Mouse (Mus musculus) Patski (cell line): Measurements from ENCODE around the gene Lhfp. TPM values are rescaled to one million over a fixed set of nuclear protein-coding genes. Genes with fewer than 3 reads are reported as not detected.

ENCODE experiments used
- ATAC-seq: fragments of 100-300 bp; one replicate; pipeline ENCODE4 v1.8.0; 2021
- CTCF ChIA-PET: fragments of 350-600 bp; sonication (Branson Sonifier 250); formaldehyde crosslinking; loops from one replicate; lab custom pipeline; 2022; ENCODE audit warnings: inconsistent platforms; lab: Charles Lee
- POLR2A ChIA-PET: fragments of 350-600 bp; sonication (Branson Sonifier 250); formaldehyde crosslinking; loops from one replicate; lab custom pipeline; 2022; ENCODE audit warnings: antibody characterized with exemption, inconsistent platforms; lab: Charles Lee
- DNase-seq: peaks from one replicate; pipeline ENCODE4 v3.0.0-alpha.2; 2011; ENCODE audit warnings: low read depth, low spot score
- H3K27me3 ChIP-seq: fragments of 371-371 bp; one replicate; pipeline ENCODE4 v1.5.1; 2021
- CTCF ChIP-seq: fragments of 100-300 bp; IDR thresholded peaks from one replicate; pipeline ENCODE4 v1.5.1; 2021
- in situ Hi-C: fragments of 300-500 bp; cut with MboI; formaldehyde crosslinking; loops from 3 replicates; pipeline ENCODE4 v1.11.1; 2018; ENCODE audit warnings: low pct_unique_long_range_greater_than_20kb, mixed read lengths
- polyA plus RNA-seq: library from polyadenylated mRNA; unstranded; gene quantifications from one replicate; pipeline ENCODE4 v1.2.3, GENCODE M21; 2021

Gene Lhfp
- polyA plus RNA-seq, 1 experiment from 2014 or later: 589 TPM

DNA sequence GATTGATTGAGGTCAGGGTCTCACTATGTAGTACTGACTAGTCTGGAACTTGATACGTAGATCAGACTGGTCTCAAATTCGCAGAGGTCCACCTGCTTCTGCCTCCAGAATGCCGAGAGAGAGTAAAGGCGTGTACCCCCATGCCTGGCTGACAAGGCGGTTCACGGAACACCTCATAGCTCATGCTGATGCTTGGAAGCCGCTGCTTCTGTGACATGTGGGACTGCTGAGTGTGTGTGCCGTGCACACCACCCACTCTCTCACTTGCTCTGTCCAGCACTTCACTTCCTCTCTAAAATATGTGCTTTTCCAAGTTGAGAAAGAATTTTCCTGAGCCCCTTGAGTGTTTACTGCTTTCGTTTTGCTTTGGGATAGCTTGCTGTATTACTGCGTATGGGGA, 15.1 kb downstream of the Lhfp start:
- TF ChIP-seq CTCF: no peak
- in situ Hi-C loops: no loop called here
- no peaks in the 10 kb centered on the region for H3K27me3 ChIP-seq
- ChIA-PET POLR2A (no interaction called here), CTCF (interaction anchor here (1.2 to 1.6 kb wide), 2 partner anchors 14 to 22 kb away, joined by 3 to 4 read pairs; no protein-coding TSS in a partner anchor)
- no peak for DNase-seq
- ATAC-seq: no peak

DNA sequence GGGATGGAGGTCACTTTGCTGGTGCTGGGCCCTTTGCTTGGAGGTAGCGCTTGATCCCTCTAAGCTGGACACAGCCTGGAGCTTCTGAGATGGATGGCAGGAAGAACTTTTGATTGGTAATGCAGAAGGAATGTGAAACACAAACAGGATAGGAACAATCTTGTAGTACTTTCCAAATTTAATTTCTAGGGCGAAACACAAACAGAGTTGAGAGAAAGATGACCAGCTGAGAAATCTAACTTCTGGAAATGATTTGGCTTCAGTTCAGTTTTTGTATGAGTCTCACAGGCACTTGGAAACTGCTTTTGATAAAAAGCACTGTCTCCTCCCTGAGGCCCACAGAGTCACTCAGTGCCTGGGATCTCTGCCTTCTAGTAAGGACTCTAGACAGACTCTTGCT, 18.6 kb downstream of the Lhfp start:
- TF ChIP-seq CTCF: no peak
- peak; percentile 68 for DNase-seq
- no peaks in the 10 kb centered on the region for H3K27me3 ChIP-seq
- ChIA-PET POLR2A (interaction anchor here (1.2 to 2.0 kb wide), 2 partner anchors 17 to 42 kb away, joined by 3 to 7 read pairs; no protein-coding TSS in a partner anchor), CTCF (interaction anchor here (0.7 to 2.8 kb wide), 10 partner anchors 9 to 189 kb away, joined by 3 to 11 read pairs (median 8); partner anchors contain the start of gene Lhfp)
- ATAC-seq: peak; percentile 54
- in situ Hi-C loops: no loop called here

DNA sequence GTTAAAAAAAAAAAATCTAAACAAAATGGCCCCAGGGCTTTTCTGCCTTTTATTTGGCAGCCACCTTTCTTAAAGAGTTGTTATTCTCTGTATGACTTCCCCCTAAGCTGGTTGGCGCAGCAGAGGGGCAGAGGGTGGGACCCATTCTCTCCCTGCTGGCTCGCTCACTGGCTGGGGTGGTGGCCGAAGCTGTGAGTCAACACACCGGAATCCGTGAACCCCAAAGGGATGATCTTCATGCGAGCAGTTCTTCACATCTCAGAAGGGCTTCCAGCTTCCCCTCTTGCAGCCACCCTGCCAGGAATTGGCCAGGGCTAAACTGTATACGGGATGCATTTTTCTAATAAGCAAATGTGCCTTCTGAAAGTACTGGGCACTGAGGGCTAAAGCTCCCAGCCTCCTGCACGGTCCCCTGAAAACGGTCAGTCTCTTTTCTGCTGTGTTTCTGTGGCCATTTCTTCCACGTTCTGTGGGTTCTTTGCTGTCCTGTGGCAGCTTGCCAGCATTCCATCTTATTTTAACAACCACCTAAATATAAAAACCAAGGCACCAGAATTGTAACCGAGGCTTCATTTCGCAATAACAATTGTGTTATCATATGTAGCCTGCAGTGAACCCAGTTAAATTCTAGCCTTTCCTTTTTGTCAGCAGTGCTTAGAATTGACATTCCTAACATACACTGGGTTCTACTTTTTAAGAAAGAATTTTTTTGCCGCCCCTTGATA, 22.3 kb downstream of the Lhfp start:
- H3K27me3 ChIP-seq: no peaks in the 10 kb centered on the region
- peak; percentile 90 for DNase-seq
- in situ Hi-C loops: no loop called here
- ChIA-PET CTCF (interaction anchor here (0.7 to 2.6 kb wide), 8 partner anchors 12 to 61 kb away, joined by 3 to 18 read pairs (median 4); no protein-coding TSS in a partner anchor), POLR2A (interaction anchor here (0.7 to 1.6 kb wide), 5 partner anchors 15 to 46 kb away, joined by 3 to 7 read pairs (median 4); partner anchors contain the start of gene Lhfp)
- ATAC-seq: peak; percentile 85
- no peak for TF ChIP-seq CTCF

DNA sequence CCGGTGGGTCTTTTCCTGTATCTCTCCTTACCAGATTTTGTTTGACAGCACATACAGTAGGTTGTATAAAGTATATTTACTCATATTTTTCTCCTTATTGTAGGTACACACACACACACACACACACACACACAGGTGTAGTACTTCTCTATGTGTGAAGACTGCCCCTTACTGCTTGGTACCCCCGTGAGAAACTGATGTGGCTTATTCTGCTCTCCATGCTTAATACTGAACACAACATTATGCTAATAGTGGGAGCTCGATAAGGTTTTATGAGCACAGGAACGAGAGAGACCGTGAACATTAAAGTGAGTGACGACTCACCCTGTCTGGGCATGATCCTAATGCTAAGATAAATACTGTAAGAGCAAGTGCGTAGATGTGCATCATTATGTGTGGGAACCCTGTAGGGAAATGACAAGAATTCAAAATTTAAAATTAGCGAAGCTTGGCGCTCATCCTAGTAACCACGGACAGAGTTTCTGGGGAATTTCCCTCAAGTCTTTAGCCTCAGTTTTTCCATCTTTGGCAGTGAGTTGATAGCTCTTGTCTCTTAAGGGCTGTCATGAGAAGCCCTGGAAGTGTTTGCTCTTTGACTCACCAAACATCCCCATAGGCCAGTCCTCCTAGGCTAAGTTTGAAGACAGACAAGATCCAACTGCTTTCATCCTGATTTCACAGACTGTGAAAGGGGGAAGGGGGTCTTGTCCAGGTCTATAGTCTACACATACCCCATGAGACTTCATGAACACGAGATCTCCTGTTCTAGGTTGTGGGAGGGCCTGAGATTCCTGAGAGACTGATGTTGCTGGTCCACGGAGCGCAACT, 24.2 kb downstream of the Lhfp start:
- peak; percentile 68 for DNase-seq
- CTCF ChIA-PET: interaction anchor here (1.3 to 2.1 kb wide), 10 partner anchors 10 to 146 kb away, joined by 3 to 8 read pairs (median 5); partner anchors contain the start of gene Lhfp
- H3K27me3 ChIP-seq: no peaks in the 10 kb centered on the region
- TF ChIP-seq CTCF: no peak
- in situ Hi-C loops: no loop called here
- POLR2A ChIA-PET: interaction anchor here (1.5 to 2.6 kb wide), 3 partner anchors 10 to 37 kb away, joined by 7 to 13 read pairs (median 10); no protein-coding TSS in a partner anchor
- no peak for ATAC-seq

DNA sequence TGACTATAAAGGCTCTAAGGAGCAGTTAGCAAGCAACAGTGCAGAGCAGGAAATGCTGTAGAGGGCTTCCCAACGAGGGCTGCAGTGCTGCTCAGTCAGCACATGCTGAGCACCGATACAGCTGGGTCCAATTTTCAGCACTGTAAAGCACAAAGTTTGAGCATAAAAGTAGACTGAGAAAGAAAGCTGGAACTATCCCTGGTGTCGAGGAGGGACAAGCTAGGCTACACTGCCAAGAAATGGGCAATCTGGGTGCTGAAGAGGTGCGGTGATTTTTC, 24.7 kb downstream of the Lhfp start:
- CTCF ChIA-PET: interaction anchor here (0.7 to 2.1 kb wide), 13 partner anchors 10 to 145 kb away, joined by 3 to 8 read pairs (median 4); partner anchors contain the start of gene Lhfp
- ATAC-seq: no peak
- POLR2A ChIA-PET: interaction anchor here (0.6 to 2.6 kb wide), 5 partner anchors 8 to 1046 kb away, joined by 3 to 10 read pairs (median 7); no protein-coding TSS in a partner anchor
- in situ Hi-C loops: no loop called here
- no peaks in the 10 kb centered on the region for H3K27me3 ChIP-seq
- no peak for DNase-seq
- TF ChIP-seq CTCF: no peak

DNA sequence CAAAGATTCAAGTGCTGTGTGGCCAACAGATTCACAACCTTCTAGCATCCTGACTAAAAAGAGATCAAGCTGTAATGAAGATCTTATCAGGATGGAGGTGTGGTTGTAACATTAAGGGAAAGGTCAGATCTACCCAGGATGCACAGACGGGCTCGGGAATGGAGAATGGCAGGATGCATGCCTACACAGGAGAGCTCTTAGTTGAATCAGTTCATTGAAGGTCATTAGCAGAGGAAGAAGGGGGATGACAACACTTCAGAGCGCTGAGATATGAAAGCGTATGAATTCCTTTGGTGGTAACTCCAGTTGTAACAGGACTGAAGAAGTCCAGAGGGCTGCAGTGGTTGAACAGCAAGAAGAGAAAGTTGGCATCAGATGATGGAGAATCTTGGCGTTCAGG, 27.1 kb downstream of the Lhfp start:
- TF ChIP-seq CTCF: no peak
- H3K27me3 ChIP-seq: no peaks in the 10 kb centered on the region
- in situ Hi-C loops: no loop called here
- ATAC-seq: no peak
- POLR2A ChIA-PET: interaction anchor here (0.6 to 1.1 kb wide), 2 partner anchors 10 to 55 kb away, joined by 3 read pairs; no protein-coding TSS in a partner anchor
- no peak for DNase-seq
- CTCF ChIA-PET: interaction anchor here (1.3 to 3.1 kb wide), 6 partner anchors 8 to 253 kb away, joined by 3 to 10 read pairs (median 6); no protein-coding TSS in a partner anchor

DNA sequence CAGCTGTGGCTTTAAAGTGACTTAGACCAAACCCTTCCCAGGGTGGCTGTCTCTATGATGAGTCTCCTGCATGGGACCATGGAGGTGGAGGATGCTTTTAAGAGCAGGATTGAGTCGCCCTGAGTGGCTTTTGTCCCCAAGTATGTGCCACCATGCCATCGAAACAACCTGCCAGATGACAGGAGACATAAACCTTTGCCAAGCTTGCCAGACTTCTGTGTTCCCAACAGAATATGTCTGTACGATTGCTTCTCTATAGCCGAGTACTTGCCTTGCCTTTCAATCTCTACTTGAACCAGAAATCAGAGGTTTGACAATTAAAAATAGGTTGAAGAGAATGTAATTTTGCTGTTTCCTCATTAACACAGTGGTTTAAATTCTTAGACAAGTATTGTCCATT, 32.9 kb downstream of the Lhfp start:
- POLR2A ChIA-PET: interaction anchor here (0.6 to 0.9 kb wide), 3 partner anchors 11 to 220 kb away, joined by 3 to 4 read pairs (median 3); no protein-coding TSS in a partner anchor
- DNase-seq (no peak), ATAC-seq (no peak)
- TF ChIP-seq CTCF: no peak
- in situ Hi-C loops: no loop called here
- no peaks in the 10 kb centered on the region for H3K27me3 ChIP-seq
- CTCF ChIA-PET: interaction anchor here (1.3 to 5.1 kb wide), 3 partner anchors 11 to 65 kb away, joined by 4 to 37 read pairs (median 18); no protein-coding TSS in a partner anchor

DNA sequence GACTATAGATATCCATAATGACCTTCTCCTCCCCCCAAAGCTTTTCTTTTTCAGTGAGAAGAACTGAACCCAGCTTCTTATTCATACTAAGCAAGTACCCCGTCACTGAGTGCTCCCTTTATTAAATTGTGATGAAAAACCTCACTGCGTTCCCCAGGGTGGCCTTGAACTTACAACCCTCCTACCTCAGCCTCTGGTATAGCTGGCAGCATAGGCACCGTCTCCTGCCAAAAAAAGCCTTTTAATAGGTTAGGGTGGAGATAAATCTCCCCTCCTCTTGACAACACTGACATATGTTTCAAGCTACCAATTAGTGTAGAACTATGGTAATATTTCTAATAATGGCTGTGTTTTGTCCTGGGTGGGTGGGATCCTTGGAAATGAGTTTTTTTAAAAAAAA, 33.4 kb downstream of the Lhfp start:
- POLR2A ChIA-PET: interaction anchor here (0.6 to 1.7 kb wide), 3 partner anchors 8 to 219 kb away, joined by 3 to 7 read pairs (median 4); no protein-coding TSS in a partner anchor
- in situ Hi-C loops: no loop called here
- DNase-seq (no peak), ATAC-seq (no peak)
- H3K27me3 ChIP-seq: no peaks in the 10 kb centered on the region
- TF ChIP-seq CTCF: no peak
- CTCF ChIA-PET: interaction anchor here (1.3 to 5.1 kb wide), 5 partner anchors 11 to 64 kb away, joined by 3 to 37 read pairs (median 4); no protein-coding TSS in a partner anchor

DNA sequence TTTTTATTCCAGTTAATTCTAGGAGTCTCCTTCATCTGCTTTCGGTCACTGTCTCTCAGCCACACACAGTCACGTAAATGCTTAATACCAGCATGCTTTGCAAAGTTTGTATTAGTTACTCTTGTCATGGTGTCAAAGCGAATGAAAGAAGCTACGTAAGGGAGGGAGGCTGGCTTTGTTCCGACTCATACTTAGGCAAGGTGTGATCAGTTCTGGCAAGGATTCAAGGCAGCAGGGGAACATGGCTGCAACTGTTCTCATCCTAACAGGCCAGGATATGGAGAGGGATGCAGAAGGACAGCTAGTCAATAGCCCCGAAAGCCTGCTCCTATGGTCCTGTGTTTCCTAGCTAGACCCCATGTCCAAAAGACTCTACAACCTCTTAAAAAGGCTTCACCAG, 39.0 kb downstream of the Lhfp start:
- CTCF ChIA-PET: interaction anchor here (0.9 to 1.3 kb wide), 3 partner anchors 8 to 17 kb away, joined by 3 to 5 read pairs (median 4); no protein-coding TSS in a partner anchor
- no peaks in the 10 kb centered on the region for H3K27me3 ChIP-seq
- TF ChIP-seq CTCF: no peak
- POLR2A ChIA-PET: interaction anchor here (0.7 to 1.1 kb wide), 2 partner anchors 10 to 50 kb away, joined by 3 read pairs; no protein-coding TSS in a partner anchor
- in situ Hi-C loops: no loop called here
- ATAC-seq: no peak
- no peak for DNase-seq
